Mouse (Mus musculus): ENCODE measurements around the gene Slc22a19. TPM values are rescaled to one million over a fixed set of nuclear protein-coding genes. Genes with fewer than 3 reads are reported as not detected.
"Not testable (repeated sequence)": the region's sequence is repeated elsewhere in the genome, so short reads cannot be mapped to it uniquely, and the experiment has no call there.

The Slc22a19 gene
- total RNA-seq (2022) = not detected

GRCm38 (mm10) chr19:7711148-7711547, at the start of gene Slc22a19:
Gene Slc22a19, minus strand, starts transcription at chr19:7711310.
- no peak for DNase-seq (ENCODE audit: low spot score in 2 of 2)

- not testable (repeated sequence) for DNase-seq (ENCODE audit: low spot score in 2 of 2)
Observed at GRCm38 (mm10) chr19:7753371-7753770, 42.3 kb upstream of the Slc22a19 start.

GRCm38 (mm10) chr19:7729543-7729942, 18.4 kb upstream of the Slc22a19 start:
- no peak for DNase-seq (ENCODE audit: low spot score in 2 of 2)

GRCm38 (mm10) chr19:7693104-7693503, 18.0 kb downstream of the Slc22a19 start:
- DNase-seq (ENCODE audit: low spot score in 2 of 2) = not testable (repeated sequence)

- DNase-seq (ENCODE audit: low spot score in 2 of 2) = no peak
Observed at GRCm38 (mm10) chr19:7691259-7691658, 19.9 kb downstream of the Slc22a19 start.

GRCm38 (mm10) chr19:7687988-7688387, 23.1 kb downstream of the Slc22a19 start:
- no peak for DNase-seq (ENCODE audit: low spot score in 2 of 2)

GRCm38 (mm10) chr19:7672033-7672432, 39.1 kb downstream of the Slc22a19 start:
- DNase-seq (ENCODE audit: low spot score in 2 of 2) = no peak

- no peak for DNase-seq (ENCODE audit: low spot score in 2 of 2)
Observed at GRCm38 (mm10) chr19:7648913-7649666, 62.0 kb downstream of the Slc22a19 start.

- DNase-seq (ENCODE audit: low spot score in 2 of 2) = no peak
Observed at GRCm38 (mm10) chr19:7633786-7634185, 77.3 kb downstream of the Slc22a19 start.

- no peak for DNase-seq (ENCODE audit: low spot score in 2 of 2)
Observed at GRCm38 (mm10) chr19:7633021-7633420, 78.1 kb downstream of the Slc22a19 start.

Other genes starting within 250 kb of the Slc22a19 start
- 10 to 100 TPM; 26.8 to 30.2 (median 27.1) TPM for gene Rtn3, start 228.0 kb downstream of the Slc22a19 start, total RNA-seq (2022)
- 1 to 10 TPM; 5.6 to 8.0 (median 7.1) TPM for gene Atl3, start 217.3 kb downstream of the Slc22a19 start, total RNA-seq (2022)
- 100 to 1,000 TPM in 2 of 4 experiments, 10 to 100 TPM in 2; 97.9 to 127 (median 108) TPM for gene Pla2g16, start 153.9 kb downstream of the Slc22a19 start, total RNA-seq (2022)
- gene Lgals12, start 104.1 kb downstream of the Slc22a19 start, total RNA-seq (2022) = 1 to 10 TPM in 2 of 4 experiments, under 1 TPM in 2; 0.46 to 2.0 (median 1.2) TPM
- gene Hrasls5, start 98.8 kb downstream of the Slc22a19 start, total RNA-seq (2022) = not detected
- gene Slc22a26, start 91.4 kb upstream of the Slc22a19 start, total RNA-seq (2022) = not detected

All from gastrocnemius, adult 8-10 months (tissue).